Mouse (Mus musculus) hindbrain, embryonic 11.5 days (tissue): ENCODE results near the gene Mrpl17. TPM values are rescaled to one million over a fixed set of nuclear protein-coding genes. Genes with fewer than 3 reads are reported as not detected.

Experiments
- ATAC-seq: fragments of 200-750 bp; cut with Nextera tagmentation; 2 replicates; pipeline ENCODE4 v1.8.0; 2017; ENCODE audit warnings: mild to moderate bottlenecking, moderate TSS enrichment, moderate library complexity; ENCODE audit not compliant: low FRiP score
- DNase-seq: peaks from one replicate; pipeline ENCODE4 v3.0.0-alpha.2; 2015; ENCODE audit warnings: low spot score
- H3K27ac ChIP-seq: fragments of 300-500 bp; sonication (generic); 2 replicates; pipeline ENCODE4 v1.5.1; 2014; ENCODE audit warnings: mild to moderate bottlenecking, low read depth, low read length
- H3K27me3 ChIP-seq: fragments of 300-500 bp; sonication (generic); 2 replicates; pipeline ENCODE4 v1.6.1; 2014; ENCODE audit warnings: mild to moderate bottlenecking, low read length, moderate library complexity, mixed read lengths; ENCODE audit not compliant: control insufficient read depth, insufficient read depth
- H3K36me3 ChIP-seq: fragments of 300-500 bp; sonication (generic); 2 replicates; pipeline ENCODE4 v1.6.1; 2014; ENCODE audit warnings: mild to moderate bottlenecking, low read length, moderate library complexity, mixed read lengths; ENCODE audit not compliant: control insufficient read depth, insufficient read depth
- H3K4me1 ChIP-seq: fragments of 300-500 bp; sonication (generic); replicated peaks from 2 replicates; pipeline ENCODE4 v1.6.1; 2014; ENCODE audit warnings: low read length, mixed read lengths; ENCODE audit not compliant: control insufficient read depth, insufficient read depth
- H3K4me2 ChIP-seq: fragments of 300-500 bp; sonication (generic); replicated peaks from 2 replicates; pipeline ENCODE4 v1.6.1; 2014; ENCODE audit warnings: mild to moderate bottlenecking, low read depth, low read length
- H3K4me3 ChIP-seq: fragments of 300-500 bp; sonication (generic); 2 replicates; pipeline ENCODE4 v1.5.1; 2014; ENCODE audit warnings: low read depth, low read length
- H3K9ac ChIP-seq: fragments of 300-500 bp; sonication (generic); 2 replicates; pipeline ENCODE4 v1.6.1; 2014; ENCODE audit warnings: low read depth, low read length
- H3K9me3 ChIP-seq: fragments of 300-500 bp; sonication (generic); 2 replicates; pipeline ENCODE4 v1.6.1; 2016; ENCODE audit warnings: low read length; ENCODE audit not compliant: control insufficient read depth
- WGBS: fragments of 180-500 bp; shearing (Covaris S2); extraction: QIAGEN DNeasy Blood & Tissue Kit; methylation state at CpG from one replicate; pipeline ENCODE4 v1.1.7; 2014; 5-methylcytosine and 5-hydroxymethylcytosine counted together
- polyA plus RNA-seq: library from polyadenylated mRNA; unstranded; fragments of >200 nt; fragmentation: Nextera tagmentation; extraction: Ambion mirVana; gene quantifications from 2 replicates; pipeline ENCODE4 v1.2.1, GENCODE M21; 2014

Mrpl17 gene
- polyA plus RNA-seq, 1 experiment from 2014 or later, result 290 TPM

DNA sequence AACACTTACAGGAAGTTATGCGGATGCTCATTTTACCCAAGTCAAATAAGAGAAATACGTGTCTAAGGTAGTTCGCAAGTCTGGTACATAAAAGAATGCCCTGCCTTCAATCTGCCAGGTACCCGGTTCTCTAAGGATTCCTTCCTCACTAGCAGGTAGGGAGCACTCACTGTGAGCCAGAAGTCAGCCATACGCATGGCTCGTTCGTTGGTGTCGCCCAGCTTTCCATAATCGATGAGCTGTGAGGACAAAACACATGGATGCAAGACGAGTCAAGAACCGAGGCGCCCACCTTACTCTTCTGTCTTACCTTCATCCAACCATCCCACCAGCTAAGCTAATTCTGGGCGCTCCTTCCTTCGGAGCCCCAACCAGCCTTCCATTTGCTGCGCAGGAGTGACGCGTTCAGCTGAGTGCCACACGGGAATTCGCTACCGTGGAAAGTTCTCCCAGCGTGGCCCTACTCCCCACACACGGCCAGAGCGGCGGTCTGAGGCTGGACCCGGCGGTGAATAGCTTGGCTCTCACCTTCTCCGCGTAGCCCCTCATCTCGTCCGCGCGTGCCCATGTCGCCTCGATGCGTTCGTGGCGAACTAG lies 521 bp downstream of the Mrpl17 start:
- DNase-seq (no peak), ATAC-seq (no peak)
- Histone ChIP-seq H3K4me2 (peak overlapping the region; percentile 80), H3K36me3 (no peaks in the 10 kb centered on the region), H3K9ac (peak overlapping the region; percentile 90), H3K9me3 (no peaks in the 10 kb centered on the region), H3K27me3 (no peaks in the 10 kb centered on the region), H3K4me3 (peak overlapping the region; percentile 81), H3K4me1 (no peaks in the 10 kb centered on the region), H3K27ac (peak overlapping the region; percentile 72)
- 5% methylated on average over 37 of the region's 37 CpGs for WGBS

- Histone ChIP-seq H3K4me3 (peak overlapping the region; percentile 81), H3K9me3 (no peaks in the 10 kb centered on the region), H3K27me3 (no peaks in the 10 kb centered on the region), H3K27ac (0 out of 2 replicates have a peak overlapping the region, but pooled peaks have one; percentile 72), H3K36me3 (no peaks in the 10 kb centered on the region), H3K4me1 (no peaks in the 10 kb centered on the region), H3K9ac (peak overlapping the region; percentile 90; the same call in 1 of the 2 replicates), H3K4me2 (peak overlapping the region; percentile 80)
- DNase-seq, result no peak
- 89% methylated on average over 7 of the region's 7 CpGs for WGBS
- no peak for ATAC-seq
These were observed 1.1 kb downstream of the Mrpl17 start for GRCm38 (mm10) chr7:105809836-105810235.

DNA sequence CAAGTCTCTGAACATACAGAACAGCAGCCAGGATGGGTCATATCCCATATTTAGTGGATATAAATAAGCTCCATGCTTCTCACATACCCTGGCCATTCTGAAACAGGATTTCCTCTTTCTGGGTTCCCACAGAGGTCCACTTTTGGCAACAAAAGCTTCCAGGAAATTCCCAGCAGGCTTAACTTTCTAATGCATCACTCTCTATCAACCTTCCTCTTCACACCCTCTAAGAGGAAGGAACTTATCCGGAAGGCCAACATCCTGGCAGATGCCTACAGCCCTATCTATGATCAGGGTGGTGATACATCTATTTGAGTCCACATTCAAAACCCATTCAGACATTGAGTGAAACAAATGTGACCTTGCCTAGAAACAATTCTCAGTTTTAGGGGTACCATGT lies 2.5 kb downstream of the Mrpl17 start:
- H3K9ac ChIP-seq, result no peak overlapping the region
- H3K4me2 ChIP-seq, result no peak overlapping the region
- 90% methylated on average over 1 of the region's 1 CpGs for WGBS
- H3K27me3 ChIP-seq, result no peaks in the 10 kb centered on the region
- no peak overlapping the region for H3K27ac ChIP-seq
- ATAC-seq (no peak), DNase-seq (no peak)
- H3K4me3 ChIP-seq, result no peak overlapping the region
- no peaks in the 10 kb centered on the region for H3K9me3 ChIP-seq
- no peaks in the 10 kb centered on the region for H3K4me1 ChIP-seq
- H3K36me3 ChIP-seq, result no peaks in the 10 kb centered on the region

DNA sequence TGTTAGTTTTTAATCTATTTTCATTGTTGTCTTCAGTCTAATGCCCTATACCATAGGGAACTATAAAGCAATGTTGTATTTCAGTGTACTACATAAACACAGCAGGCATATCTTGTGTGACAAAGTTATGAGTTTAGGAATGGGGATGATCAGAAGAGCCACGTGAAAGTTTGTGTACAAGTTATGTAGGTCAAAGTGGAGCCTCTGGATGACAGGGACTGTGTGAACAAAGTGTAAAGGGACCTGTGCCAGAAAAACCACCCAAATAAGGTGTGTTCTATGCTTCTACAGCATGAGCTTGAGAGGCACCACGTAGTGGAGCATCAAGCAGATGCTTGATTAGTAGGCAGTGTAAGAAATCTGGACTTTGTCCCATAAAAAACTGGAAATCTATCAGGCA lies 4.2 kb downstream of the Mrpl17 start:
- Histone ChIP-seq H3K4me1 (no peaks in the 10 kb centered on the region), H3K9ac (no peak overlapping the region), H3K9me3 (no peaks in the 10 kb centered on the region), H3K27ac (no peak overlapping the region), H3K4me3 (no peak overlapping the region), H3K4me2 (no peak overlapping the region), H3K27me3 (no peaks in the 10 kb centered on the region), H3K36me3 (no peaks in the 10 kb centered on the region)
- ATAC-seq (no peak), DNase-seq (no peak)
- WGBS, result 74% methylated on average over 2 of the region's 2 CpGs

DNA sequence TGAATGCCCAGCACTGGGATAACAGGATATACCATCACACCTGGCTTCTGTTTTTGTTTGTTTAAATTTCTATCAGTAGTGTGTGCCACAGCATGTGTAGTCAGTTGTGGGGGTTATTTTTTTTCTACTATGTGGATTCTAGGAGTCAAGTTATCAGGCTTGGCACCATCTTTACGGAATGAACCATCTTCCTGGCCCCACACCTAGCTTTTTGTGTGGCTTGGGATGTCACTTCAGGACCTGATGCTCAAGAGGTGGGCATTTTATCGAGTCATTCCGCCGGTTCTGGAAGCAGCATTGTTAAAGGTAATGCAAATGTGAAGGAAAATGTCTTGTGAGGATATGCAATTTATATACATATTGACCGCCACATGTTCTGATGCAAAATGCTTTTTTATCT lies 4.8 kb downstream of the Mrpl17 start:
- Histone ChIP-seq H3K4me3 (no peak overlapping the region), H3K4me1 (no peaks in the 10 kb centered on the region), H3K36me3 (no peaks in the 10 kb centered on the region), H3K4me2 (no peak overlapping the region), H3K9ac (no peak overlapping the region), H3K27ac (no peak overlapping the region), H3K27me3 (no peaks in the 10 kb centered on the region), H3K9me3 (no peaks in the 10 kb centered on the region)
- ATAC-seq (no peak), DNase-seq (no peak)
- 77% methylated on average over 5 of the region's 5 CpGs for WGBS

GRCm38 (mm10) chr7:105803428-105803827 lies 7.5 kb downstream of the Mrpl17 start:
- Histone ChIP-seq H3K27ac (no peak overlapping the region), H3K36me3 (no peaks in the 10 kb centered on the region), H3K4me2 (no peak overlapping the region), H3K27me3 (no peaks in the 10 kb centered on the region), H3K9me3 (no peaks in the 10 kb centered on the region), H3K4me1 (no peaks in the 10 kb centered on the region), H3K9ac (no peak overlapping the region), H3K4me3 (no peak overlapping the region)
- DNase-seq (no peak), ATAC-seq (no peak)

GRCm38 (mm10) chr7:105802771-105803170 lies 8.1 kb downstream of the Mrpl17 start:
- DNase-seq, result no peak
- no peak overlapping the region for H3K4me2 ChIP-seq
- no peak for ATAC-seq
- WGBS, result 47% methylated on average over 1 of the region's 1 CpGs
- no peaks in the 10 kb centered on the region for H3K27me3 ChIP-seq
- no peak overlapping the region for H3K4me3 ChIP-seq
- H3K27ac ChIP-seq, result no peak overlapping the region
- H3K4me1 ChIP-seq, result no peaks in the 10 kb centered on the region
- no peak overlapping the region for H3K9ac ChIP-seq
- no peaks in the 10 kb centered on the region for H3K36me3 ChIP-seq
- no peaks in the 10 kb centered on the region for H3K9me3 ChIP-seq

DNA sequence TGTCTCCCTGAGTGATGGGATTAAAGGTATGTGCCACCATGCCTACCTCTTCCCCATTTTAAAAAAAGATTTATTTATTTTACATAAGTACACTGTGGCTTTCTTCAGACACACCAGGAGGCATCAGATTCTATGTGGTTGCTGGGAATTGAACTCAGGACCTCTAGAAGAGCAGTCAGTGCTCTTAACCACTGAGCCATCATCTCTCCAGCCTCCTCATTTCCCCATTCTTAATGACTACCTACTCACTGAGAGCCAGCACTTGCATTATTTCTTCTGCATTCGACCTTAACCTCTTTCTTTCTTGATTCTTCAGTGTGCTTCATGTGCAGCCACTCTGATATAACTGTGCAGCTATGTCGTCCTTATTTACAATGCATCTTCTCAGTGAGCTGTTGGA lies 8.6 kb downstream of the Mrpl17 start:
- 52% methylated on average over 2 of the region's 2 CpGs for WGBS
- ATAC-seq, result no peak

GRCm38 (mm10) chr7:105796972-105797371 lies 13.9 kb downstream of the Mrpl17 start:
- H3K4me1 ChIP-seq, result no peaks in the 10 kb centered on the region
- ATAC-seq (no peak), DNase-seq (no peak)
- H3K9me3 ChIP-seq, result no peaks in the 10 kb centered on the region
- no peak overlapping the region for H3K4me2 ChIP-seq
- H3K9ac ChIP-seq, result no peak overlapping the region
- no peak overlapping the region for H3K27ac ChIP-seq
- H3K36me3 ChIP-seq, result no peaks in the 10 kb centered on the region
- 84% methylated on average over 3 of the region's 3 CpGs for WGBS
- no peak overlapping the region for H3K4me3 ChIP-seq
- no peaks in the 10 kb centered on the region for H3K27me3 ChIP-seq

More for the DNA sequence above, 8.6 kb downstream of the Mrpl17 start:
- no peaks in the 10 kb centered on the region for H3K9me3 ChIP-seq
- H3K4me2 ChIP-seq, result no peak overlapping the region
- no peak overlapping the region for H3K9ac ChIP-seq
- no peaks in the 10 kb centered on the region for H3K27me3 ChIP-seq
- H3K4me3 ChIP-seq, result no peak overlapping the region
- H3K36me3 ChIP-seq, result no peaks in the 10 kb centered on the region
- H3K4me1 ChIP-seq, result no peaks in the 10 kb centered on the region
- DNase-seq, result no peak
- no peak overlapping the region for H3K27ac ChIP-seq
